In the genomic region with DNA sequence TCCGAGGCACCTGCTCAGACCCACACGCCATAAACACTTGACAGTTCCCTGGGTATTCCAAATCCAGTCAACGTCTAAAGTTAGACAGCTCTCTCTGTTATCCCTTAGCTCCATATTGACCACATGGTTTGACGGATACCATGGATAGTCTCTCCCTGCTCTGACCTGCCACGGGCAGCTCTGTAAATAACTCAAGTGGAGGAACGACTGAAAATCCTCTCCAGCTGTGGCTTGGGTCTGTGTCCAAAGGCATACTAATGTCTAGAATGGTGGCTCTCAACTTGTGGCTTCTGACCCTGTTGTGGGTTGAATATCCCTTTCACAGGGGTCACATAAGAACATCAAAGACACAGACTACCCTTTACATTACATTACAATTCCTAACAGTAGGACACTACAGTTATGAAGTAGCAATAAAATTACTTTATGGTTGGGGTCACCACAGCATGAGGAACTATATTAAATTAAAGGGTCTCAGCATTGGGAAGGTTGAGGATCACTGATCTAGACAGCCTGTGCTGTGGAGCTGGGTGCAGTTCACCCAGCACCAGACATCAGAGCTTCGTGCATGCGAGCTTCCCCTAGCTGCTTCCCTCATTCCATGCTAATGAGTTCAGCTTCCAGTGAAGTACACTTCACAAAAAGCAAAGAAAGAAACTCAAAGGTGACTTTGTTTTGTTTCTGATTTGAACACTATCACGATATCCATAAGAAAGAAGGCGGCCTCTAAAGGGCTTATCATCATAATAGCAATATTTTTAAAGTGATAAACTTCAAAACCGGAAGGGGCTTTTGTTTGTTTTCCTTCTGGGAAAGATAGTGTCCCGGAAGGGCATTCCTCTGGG, we compare ENCODE assay signal across 21 mouse cellular contexts.
DNase-seq lines count a peak whose midpoint lies in the region; ATAC-seq lines count a peak whose summit lies in the region.
"Had no signal": no experiment of that assay in that cellular context is flagged by ENCODE, and none has a peak within 500 bp of the region (broad histone marks: within the 10 kb centered on the region; RNA-seq: fewer than 3 reads in every experiment).

No protein-coding gene starts in this region.

- 49% methylated on average over 12 of the region's 12 CpGs for WGBS in intestine, embryonic 16.5 days
- 43% methylated on average over 12 of the region's 12 CpGs for WGBS in intestine, embryonic 15.5 days
- WGBS in lung, embryonic 16.5 days = 39% methylated on average over 12 of the region's 12 CpGs
- 43% methylated on average over 12 of the region's 12 CpGs for WGBS in stomach, embryonic 16.5 days

- no peak overlapping the region for H3K4me3 ChIP-seq in intestine, embryonic 16.5 days (ENCODE audit: low read length)
- no peak overlapping the region for H3K4me3 ChIP-seq in intestine, embryonic 15.5 days (replicated peaks)
- no peak overlapping the region for H3K4me3 ChIP-seq in lung, embryonic 16.5 days (ENCODE audit: low read length)
- no peak overlapping the region for H3K4me3 ChIP-seq in stomach, embryonic 16.5 days (replicated peaks; ENCODE audit: low read length)
- H3K4me3 ChIP-seq: forebrain, embryonic 15.5 days; hindbrain, embryonic 12.5 days; left cerebral cortex, adult 2 months; liver, embryonic 13.5 days; midbrain, embryonic 13.5 days; neural tube, embryonic 12.5 days had no signal

- H3K9ac ChIP-seq in intestine, embryonic 16.5 days (ENCODE audit: low read depth, low read length) = no peak overlapping the region
- H3K9ac ChIP-seq in intestine, embryonic 15.5 days = no peak overlapping the region
- H3K9ac ChIP-seq in lung, embryonic 16.5 days (ENCODE audit: low read length) = no peak overlapping the region
- H3K9ac ChIP-seq in stomach, embryonic 16.5 days (ENCODE audit: low read length) = no peak overlapping the region
- H3K9ac ChIP-seq: forebrain, embryonic 15.5 days; hindbrain, embryonic 12.5 days; liver, embryonic 13.5 days; midbrain, embryonic 13.5 days; neural tube, embryonic 12.5 days had no signal

- no peaks in the 10 kb centered on the region for H3K27me3 ChIP-seq in intestine, embryonic 16.5 days (replicated peaks; ENCODE audit: control insufficient read depth, insufficient read depth, low read length)
- no peaks in the 10 kb centered on the region for H3K27me3 ChIP-seq in intestine, embryonic 15.5 days (replicated peaks)
- no peaks in the 10 kb centered on the region for H3K27me3 ChIP-seq in lung, embryonic 16.5 days (ENCODE audit: control insufficient read depth, insufficient read depth, low read depth, low read length)
- no peaks in the 10 kb centered on the region for H3K27me3 ChIP-seq in stomach, embryonic 16.5 days (ENCODE audit: control insufficient read depth, insufficient read depth, low read length)
- H3K27me3 ChIP-seq: forebrain, embryonic 15.5 days; hindbrain, embryonic 12.5 days; liver, embryonic 13.5 days; midbrain, embryonic 13.5 days; neural tube, embryonic 12.5 days had no signal

- H3K9me3 ChIP-seq in intestine, embryonic 16.5 days (ENCODE audit: control insufficient read depth, low read length) = no peaks in the 10 kb centered on the region
- no peaks in the 10 kb centered on the region for H3K9me3 ChIP-seq in intestine, embryonic 15.5 days
- H3K9me3 ChIP-seq in lung, embryonic 16.5 days (ENCODE audit: control insufficient read depth, low read length) = no peaks in the 10 kb centered on the region
- no peaks in the 10 kb centered on the region for H3K9me3 ChIP-seq in stomach, embryonic 16.5 days (replicated peaks; ENCODE audit: control insufficient read depth, low read length)
- H3K9me3 ChIP-seq: forebrain, embryonic 15.5 days; hindbrain, embryonic 12.5 days; liver, embryonic 13.5 days; midbrain, embryonic 13.5 days; neural tube, embryonic 12.5 days had no signal

- H3K4me2 ChIP-seq in intestine, embryonic 16.5 days (ENCODE audit: low read depth, low read length) = no peak overlapping the region
- H3K4me2 ChIP-seq in intestine, embryonic 15.5 days (replicated peaks) = no peak overlapping the region
- no peak overlapping the region for H3K4me2 ChIP-seq in lung, embryonic 16.5 days (ENCODE audit: low read depth, low read length)
- H3K4me2 ChIP-seq in stomach, embryonic 16.5 days (ENCODE audit: low read depth, low read length) = no peak overlapping the region
- H3K4me2 ChIP-seq: forebrain, embryonic 15.5 days; hindbrain, embryonic 12.5 days; liver, embryonic 13.5 days; midbrain, embryonic 13.5 days; neural tube, embryonic 12.5 days had no signal

- ATAC-seq in intestine, embryonic 16.5 days = 0 out of 2 replicates have a peak, but pooled peaks have one; percentile 40
- ATAC-seq in intestine, embryonic 15.5 days = no peak
- no peak; the same call in 1 of the 2 replicates for ATAC-seq in lung, embryonic 16.5 days (ENCODE audit: low read depth)
- ATAC-seq in stomach, embryonic 16.5 days (ENCODE audit: insufficient read depth, low FRiP score) = peak; percentile 54; the same call in 1 of the 2 replicates
- ATAC-seq: forebrain, embryonic 15.5 days; midbrain, embryonic 13.5 days had no signal

- H3K4me1 ChIP-seq in intestine, embryonic 16.5 days (ENCODE audit: control insufficient read depth, insufficient read depth, low read length) = no peaks in the 10 kb centered on the region
- no peaks in the 10 kb centered on the region for H3K4me1 ChIP-seq in intestine, embryonic 15.5 days (replicated peaks)
- peaks cover 12% of the 10 kb centered on the region for H3K4me1 ChIP-seq in lung, embryonic 16.5 days (replicated peaks; ENCODE audit: control insufficient read depth, insufficient read depth, low read length)
- peaks cover 1% of the 10 kb centered on the region; the same call in 1 of the 2 replicates for H3K4me1 ChIP-seq in stomach, embryonic 16.5 days (ENCODE audit: control insufficient read depth, insufficient read depth, low read length)
- H3K4me1 ChIP-seq: hindbrain, embryonic 12.5 days; liver, embryonic 13.5 days; midbrain, embryonic 13.5 days; neural tube, embryonic 12.5 days had no signal

- DNase-seq in lung, postnatal 14 days = no peak
- DNase-seq in R1 (ENCODE audit: low read depth, low spot score) = peak; percentile 53
- no peak for DNase-seq in right cerebral cortex, postnatal 25 days
- DNase-seq: adrenal gland, postnatal 25 days; cerebellum, adult 8-10 months; kidney, adult 18-20 months; liver, embryonic 13.5 days; lung, adult 2 months; right cerebral cortex, postnatal 14 days; spleen, adult 18-20 months; thymus, adult 18-20 months; thymus, postnatal 36 days had no signal

- H3K36me3 ChIP-seq in intestine, embryonic 16.5 days (ENCODE audit: control insufficient read depth, insufficient read depth, low read length) = no peaks in the 10 kb centered on the region
- H3K36me3 ChIP-seq in intestine, embryonic 15.5 days = no peaks in the 10 kb centered on the region
- H3K36me3 ChIP-seq in lung, embryonic 16.5 days (ENCODE audit: control insufficient read depth, insufficient read depth, low read length) = no peaks in the 10 kb centered on the region
- H3K36me3 ChIP-seq in stomach, embryonic 16.5 days (ENCODE audit: control insufficient read depth, insufficient read depth, low read length) = no peaks in the 10 kb centered on the region
- H3K36me3 ChIP-seq: forebrain, embryonic 15.5 days; hindbrain, embryonic 12.5 days; liver, embryonic 13.5 days; midbrain, embryonic 13.5 days; neural tube, embryonic 12.5 days had no signal

- no peak overlapping the region for H3K27ac ChIP-seq in intestine, embryonic 16.5 days (ENCODE audit: low read length)
- H3K27ac ChIP-seq in intestine, embryonic 15.5 days = no peak overlapping the region
- H3K27ac ChIP-seq in lung, embryonic 16.5 days (ENCODE audit: low read length) = peak overlapping the region; percentile 18; the same call in 1 of the 2 replicates
- H3K27ac ChIP-seq in stomach, embryonic 16.5 days (ENCODE audit: low read length) = no peak overlapping the region
- H3K27ac ChIP-seq: forebrain, embryonic 15.5 days; hindbrain, embryonic 12.5 days; left cerebral cortex, adult 2 months; liver, embryonic 13.5 days; midbrain, embryonic 13.5 days; neural tube, embryonic 12.5 days had no signal

Comparison
In these comparisons a context has a peak if more than half of its experiments do, and no peak if none do; other contexts are left out.
1. ATAC-seq: peak in intestine, embryonic 16.5 days (single experiment) and stomach, embryonic 16.5 days (single experiment); none in intestine, embryonic 15.5 days (single experiment) and lung, embryonic 16.5 days (single experiment).